8 mouse cellular contexts compared by ENCODE assay signal in genomic region chr5:134385106-134385505, GRCm38 (mm10).
DNase-seq lines count a peak whose midpoint lies in the region; ATAC-seq lines count a peak whose summit lies in the region.

No protein-coding gene starts in this region.

- DNase-seq in frontal cortex, adult 2 months (ENCODE audit: extremely low spot score in 1 of 2, low spot score in 1 of 2), result peak; percentile 53 to 85
- peak; percentile 41 for DNase-seq in Muller cell, postnatal 12 days (ENCODE audit: inconsistent ontology term)
- peak; percentile 50 for DNase-seq in cerebellum, adult 9-11 months
- DNase-seq in gastrocnemius, postnatal 4 days (ENCODE audit: low spot score in 2 of 2), result peak; percentile 60 to 72
- DNase-seq in layer of hippocampus, postnatal 10 days (ENCODE audit: low spot score in 2 of 2), result peak; percentile 74
- DNase-seq in spleen, postnatal 36 days (ENCODE audit: low spot score in 2 of 2), result peak; percentile 28 to 45

- ATAC-seq in frontal cortex, adult (ENCODE audit: low TSS enrichment), result no peak
- ATAC-seq in megakaryocyte, adult 5-6 weeks (ENCODE audit: poor library complexity, severe bottlenecking), result peak; percentile 83
